Mouse (Mus musculus) cerebellum, adult 2 months (tissue): ENCODE measurements around the gene Sec24b. TPM values are rescaled to one million over a fixed set of nuclear protein-coding genes. Genes with fewer than 3 reads are reported as not detected.
A peak's percentile ranks its signal among the peaks of the same experiment; 100 is the strongest.

Experiments used
- DNase-seq, 2 experiments: peaks; one replicate each; pipeline ENCODE4 v3.0.0; 2021
- H3K27ac ChIP-seq: fragments of 200-500 bp; 2 replicates; pipeline ENCODE4 v1.5.1; 2012; ENCODE audit warnings: low read length, control low read depth, inconsistent platforms; ENCODE audit not compliant: insufficient read depth
- H3K27me3 ChIP-seq: fragments of 200-500 bp; 2 replicates; pipeline ENCODE4 v1.6.1; 2012; ENCODE audit warnings: inconsistent platforms, mild to moderate bottlenecking, low read length, moderate library complexity; ENCODE audit not compliant: control insufficient read depth, insufficient read depth
- H3K4me1 ChIP-seq: fragments of 200-500 bp; 2 replicates; pipeline ENCODE4 v1.6.1; 2011; ENCODE audit warnings: low read length; ENCODE audit not compliant: control insufficient read depth, insufficient read depth
- H3K4me3 ChIP-seq: fragments of 200-500 bp; replicated peaks from 2 replicates; pipeline ENCODE3; 2011; ENCODE audit warnings: mild to moderate bottlenecking, low read depth, low read length, control low read depth; ENCODE audit not compliant: insufficient read depth
- CTCF ChIP-seq: fragments of 200-500 bp; IDR thresholded peaks from 2 replicates; pipeline ENCODE4 v1.5.1; 2011; ENCODE audit warnings: low read depth, mild to moderate bottlenecking, control low read depth, low read length, moderate library complexity, borderline replicate concordance; ENCODE audit not compliant: insufficient read depth
- POLR2A ChIP-seq: fragments of 200-500 bp; IDR thresholded peaks from 2 replicates; pipeline ENCODE4 v1.6.1; 2011; ENCODE audit warnings: low read length, control low read depth, borderline replicate concordance; ENCODE audit not compliant: insufficient read depth
- WGBS: fragments of 180-500 bp; shearing (Covaris S2); methylation state at CpG from one replicate; pipeline ENCODE4 v1.1.7; 2018; 5-methylcytosine and 5-hydroxymethylcytosine counted together
- polyA plus RNA-seq: library from polyadenylated mRNA; depleted of rRNA; stranded (reverse); fragments of >200 nt; gene quantifications from 2 replicates; pipeline ENCODE4 v1.2.3, GENCODE M21; 2012

Gene Sec24b
- polyA plus RNA-seq, 1 experiment, result 65.8 TPM

GRCm38 (mm10) chr3:130060396-130061029 lies 840 bp downstream of the Sec24b start:
- Histone ChIP-seq H3K27ac (peak overlapping the region; percentile 55), H3K4me1 (peaks cover 8% of the 10 kb centered on the region; the same call in 1 of the 2 replicates), H3K27me3 (no peaks in the 10 kb centered on the region), H3K4me3 (peak overlapping the region; percentile 69)
- peak; percentile 33 for TF ChIP-seq POLR2A
- TF ChIP-seq CTCF, result peak; percentile 28; the same call in 1 of the 2 replicates
- WGBS, result 2% methylated on average over 79 of the region's 92 CpGs
- DNase-seq, result peak; percentile 87 to 89

- Histone ChIP-seq H3K27ac (peak overlapping the region; percentile 39), H3K27me3 (no peaks in the 10 kb centered on the region), H3K4me3 (peak overlapping the region; percentile 61), H3K4me1 (peaks cover 8% of the 10 kb centered on the region; the same call in 1 of the 2 replicates)
- peak in 1 of 2 experiments; percentile 29 for DNase-seq
- TF ChIP-seq POLR2A, result no peak
- no peak for TF ChIP-seq CTCF
- under 1% methylated on average over 42 of the region's 42 CpGs for WGBS
Measured at GRCm38 (mm10) chr3:130059805-130060395, 1.5 kb downstream of the Sec24b start.

GRCm38 (mm10) chr3:130058488-130058887 lies 2.9 kb downstream of the Sec24b start:
- Histone ChIP-seq H3K27me3 (no peaks in the 10 kb centered on the region), H3K27ac (no peak overlapping the region), H3K4me3 (no peak overlapping the region), H3K4me1 (peaks cover 10% of the 10 kb centered on the region)
- TF ChIP-seq POLR2A (no peak), CTCF (no peak)
- WGBS, result 40% methylated on average over 2 of the region's 2 CpGs
- DNase-seq, result no peak

- DNase-seq, result no peak
- H3K4me3 ChIP-seq, result no peak overlapping the region
- H3K27ac ChIP-seq, result no peak overlapping the region
- H3K4me1 ChIP-seq, result peaks cover 15% of the 10 kb centered on the region
- TF ChIP-seq POLR2A (no peak), CTCF (no peak)
- 57% methylated on average over 14 of the region's 14 CpGs for WGBS
- H3K27me3 ChIP-seq, result no peaks in the 10 kb centered on the region
Measured at GRCm38 (mm10) chr3:130057569-130058345, 3.6 kb downstream of the Sec24b start.

GRCm38 (mm10) chr3:130055416-130056385 lies 5.7 kb downstream of the Sec24b start:
- H3K27me3 ChIP-seq, result no peaks in the 10 kb centered on the region
- no peak for DNase-seq
- H3K4me1 ChIP-seq, result peaks cover 18% of the 10 kb centered on the region
- TF ChIP-seq POLR2A, result no peak
- TF ChIP-seq CTCF, result no peak
- no peak overlapping the region for H3K27ac ChIP-seq
- WGBS, result 83% methylated on average over 15 of the region's 15 CpGs
- no peak overlapping the region for H3K4me3 ChIP-seq

GRCm38 (mm10) chr3:130054587-130054986 lies 6.8 kb downstream of the Sec24b start:
- Histone ChIP-seq H3K27me3 (no peaks in the 10 kb centered on the region), H3K4me3 (no peak overlapping the region), H3K27ac (no peak overlapping the region), H3K4me1 (peaks cover 18% of the 10 kb centered on the region)
- WGBS, result 34% methylated on average over 6 of the region's 6 CpGs
- TF ChIP-seq POLR2A (no peak), CTCF (no peak)
- DNase-seq, result no peak
